In genomic region chr11:66982794-66983193, GRCm38 (mm10) we compare ENCODE assay signal across 1 mouse cellular context.
TF ChIP-seq lines count a peak whose summit lies in the region.

No protein-coding gene starts in this region.

TF ChIP-seq in CH12.LX, 34 proteins besides CTCF, POLR2A, EP300 and RAD21 (continued from another document):
- peak; percentile 19; the same call in 1 of the 2 replicates for TF ChIP-seq ELF1 (IDR thresholded peaks at IDR 0.05; ENCODE audit: low read depth, low read length)
- no peak; the same call in 1 of the 2 replicates for TF ChIP-seq MXI1 (IDR thresholded peaks at IDR 0.05; ENCODE audit: low read depth, low read length)
- TF ChIP-seq ETS1 (conservative IDR thresholded peaks at IDR 0.05; ENCODE audit: low read depth, low read length) = no peak
- no peak for TF ChIP-seq CHD2 (IDR thresholded peaks at IDR 0.05; ENCODE audit: low read length)
- no peak for TF ChIP-seq ZKSCAN1 (IDR thresholded peaks at IDR 0.05; ENCODE audit: borderline replicate concordance, low read depth, low read length)
- TF ChIP-seq NRF1 (IDR thresholded peaks at IDR 0.05; ENCODE audit: low read depth, low read length) = peak; percentile 70
- no peak for TF ChIP-seq MAZ (IDR thresholded peaks at IDR 0.05; ENCODE audit: low read depth, low read length)
- TF ChIP-seq UBTF (IDR thresholded peaks at IDR 0.05; ENCODE audit: low read depth, low read length) = no peak
- TF ChIP-seq MYC (IDR thresholded peaks at IDR 0.05; ENCODE audit: low read depth, low read length) = peak; percentile 45; the same call in 1 of the 2 replicates
- TF ChIP-seq ZMIZ1 (IDR thresholded peaks at IDR 0.05; ENCODE audit: low read depth, low read length) = no peak
- peak; percentile 69 for TF ChIP-seq SMC3 (IDR thresholded peaks at IDR 0.05; ENCODE audit: low read depth, low read length)
- peak; percentile 30; the same call in 1 of the 2 replicates for TF ChIP-seq IRF4 (IDR thresholded peaks at IDR 0.05; ENCODE audit: low read depth, low read length)
- TF ChIP-seq JUND (conservative IDR thresholded peaks at IDR 0.05; ENCODE audit: low read depth, low read length) = no peak
